Mouse (Mus musculus) retina, embryonic 14.5 days (tissue): ENCODE measurements around the gene Pax7.

Experiments used
- DNase-seq: peaks from one replicate; pipeline ENCODE4 v3.0.0-alpha.2; 2015; ENCODE audit warnings: low spot score

Pax7 gene

GRCm38 (mm10) chr4:139747190-139747936, 86.0 kb downstream of the Pax7 start:
- no peak for DNase-seq

GRCm38 (mm10) chr4:139746177-139746576, 87.2 kb downstream of the Pax7 start:
- no peak for DNase-seq

DNA sequence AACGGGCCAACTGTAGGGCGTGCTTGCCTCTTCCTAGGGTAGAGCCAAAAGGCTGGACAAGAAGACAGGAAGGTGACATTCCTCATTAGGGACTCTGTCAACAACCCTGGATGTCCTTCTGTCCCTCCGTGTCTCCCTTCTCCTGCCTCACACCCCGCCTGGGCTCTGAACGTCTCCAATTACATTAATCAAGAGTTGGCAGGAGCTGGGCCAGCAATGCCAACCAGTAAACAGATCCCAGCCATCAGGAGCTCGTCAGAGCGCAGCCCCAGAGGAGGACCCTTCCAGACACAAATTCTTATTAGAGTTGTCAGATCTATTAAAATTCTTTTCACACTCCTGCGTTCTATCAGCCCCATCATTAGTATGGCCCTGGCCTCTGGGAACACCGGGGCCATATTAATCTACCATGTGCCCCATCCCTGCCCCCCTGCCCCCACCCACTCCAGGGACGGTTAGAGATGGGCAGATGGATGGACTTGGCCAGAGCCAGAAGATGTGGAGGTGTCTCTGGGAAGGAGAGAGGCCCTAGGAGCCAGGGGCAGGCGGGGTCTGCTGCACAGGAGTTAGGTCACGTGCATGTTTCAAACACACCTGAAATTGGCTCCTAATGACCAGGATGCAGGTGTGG, 88.4 kb downstream of the Pax7 start:
- DNase-seq: no peak

GRCm38 (mm10) chr4:139743626-139744025, 89.7 kb downstream of the Pax7 start:
- DNase-seq: no peak

GRCm38 (mm10) chr4:139737035-139737434, 96.3 kb downstream of the Pax7 start:
- DNase-seq: no peak

DNA sequence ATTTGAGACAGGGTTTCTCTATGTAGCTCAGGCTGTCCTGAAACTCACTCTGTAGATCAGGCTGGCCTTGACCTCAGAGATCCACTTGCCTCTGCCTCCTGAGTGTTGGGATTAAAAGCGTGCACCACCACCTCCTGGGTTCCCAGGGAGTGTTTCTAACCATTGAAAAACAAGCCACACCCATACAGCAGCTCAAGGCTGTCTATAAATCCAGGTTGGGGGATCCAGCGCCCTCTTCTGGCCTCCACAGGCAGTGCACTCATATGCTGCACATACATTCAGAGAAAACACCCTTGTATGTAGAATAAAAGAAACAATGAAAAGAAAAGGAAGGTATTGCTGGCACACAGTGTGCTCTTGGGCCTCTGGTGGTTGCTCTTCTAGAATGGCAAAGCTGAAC, 106.2 kb downstream of the Pax7 start:
- DNase-seq: no peak

- no peak for DNase-seq
These were observed 107.9 kb downstream of the Pax7 start for GRCm38 (mm10) chr4:139725421-139725820.

DNA sequence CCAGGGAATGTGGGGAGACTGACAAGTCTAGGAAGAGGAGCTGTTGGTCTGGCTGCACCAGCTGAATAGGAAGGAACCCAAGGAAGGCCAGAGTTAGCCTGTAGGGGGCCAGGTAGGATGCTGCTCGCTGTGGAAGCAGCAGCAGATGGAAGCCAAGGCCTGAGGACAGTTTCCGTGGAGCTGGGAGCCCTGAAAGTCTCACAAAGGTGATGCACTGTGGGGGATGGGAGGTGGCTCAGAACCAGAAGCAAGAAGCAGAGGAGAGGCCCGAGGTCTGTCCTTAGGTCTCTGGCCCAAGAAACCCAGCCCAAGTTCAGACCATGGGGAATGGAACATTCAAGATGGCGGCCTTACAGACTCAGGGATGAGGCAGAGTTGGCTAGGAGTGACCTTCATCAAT, 109.0 kb downstream of the Pax7 start:
- DNase-seq: no peak

DNA sequence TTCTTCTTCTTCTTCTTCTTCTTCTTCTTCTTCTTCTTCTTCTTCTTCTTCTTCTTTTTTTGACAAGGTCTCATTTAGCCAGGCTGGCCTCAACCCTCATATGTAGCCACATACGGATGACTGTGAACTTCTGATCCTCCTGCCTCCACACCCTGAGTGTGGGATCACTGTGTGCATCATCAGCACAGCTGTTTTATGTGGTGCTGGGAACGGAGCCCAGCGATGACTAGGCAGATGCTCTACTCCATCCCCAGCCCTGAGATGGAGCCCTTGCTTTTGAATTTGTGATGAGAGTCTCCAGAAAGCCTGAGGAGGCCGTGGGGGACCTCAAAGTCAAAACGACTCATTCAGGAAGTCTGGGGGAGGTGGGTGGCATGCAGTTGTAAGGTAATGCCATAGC, 114.3 kb downstream of the Pax7 start:
- no peak for DNase-seq

GRCm38 (mm10) chr4:139716477-139717169, 116.7 kb downstream of the Pax7 start:
- no peak for DNase-seq

DNA sequence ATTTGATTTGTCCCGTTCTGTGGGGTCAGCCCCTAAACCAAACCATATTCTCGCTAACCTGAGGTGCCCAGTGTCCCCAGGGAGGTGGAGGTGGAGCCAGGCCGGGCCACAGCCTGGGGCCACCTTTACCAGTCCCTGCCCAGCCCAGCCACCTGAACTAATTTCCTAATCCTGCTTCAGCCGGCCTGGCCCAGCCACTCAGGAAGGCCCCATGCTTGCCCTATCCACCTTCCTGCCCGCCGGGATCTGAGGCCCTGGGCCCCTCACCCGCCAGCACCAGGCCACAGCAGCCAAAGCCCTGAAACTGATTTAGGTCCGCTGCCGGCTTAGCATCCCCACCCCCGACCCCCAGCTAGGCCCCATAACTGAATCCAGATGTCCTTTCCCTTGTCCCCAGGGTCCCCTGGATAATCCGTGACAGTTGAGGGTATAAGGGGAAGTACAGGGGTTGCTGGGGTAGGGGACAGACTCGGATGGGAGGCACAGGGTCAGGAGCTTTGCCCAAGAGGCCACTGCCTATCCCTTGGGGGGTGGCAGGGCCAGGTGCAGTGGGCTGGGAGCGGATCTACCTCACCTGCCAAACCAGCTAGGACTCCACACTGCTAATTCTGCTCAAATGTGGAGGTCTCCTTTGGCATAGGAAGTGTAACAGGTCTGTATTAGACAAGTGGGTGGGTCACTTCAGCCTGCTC, 117.9 kb downstream of the Pax7 start:
- peak; percentile 14 for DNase-seq

- peak; percentile 39 for DNase-seq
These were observed 122.6 kb downstream of the Pax7 start for GRCm38 (mm10) chr4:139710467-139711334.

- DNase-seq: no peak
These were observed 127.3 kb downstream of the Pax7 start for GRCm38 (mm10) chr4:139705986-139706385.

DNA sequence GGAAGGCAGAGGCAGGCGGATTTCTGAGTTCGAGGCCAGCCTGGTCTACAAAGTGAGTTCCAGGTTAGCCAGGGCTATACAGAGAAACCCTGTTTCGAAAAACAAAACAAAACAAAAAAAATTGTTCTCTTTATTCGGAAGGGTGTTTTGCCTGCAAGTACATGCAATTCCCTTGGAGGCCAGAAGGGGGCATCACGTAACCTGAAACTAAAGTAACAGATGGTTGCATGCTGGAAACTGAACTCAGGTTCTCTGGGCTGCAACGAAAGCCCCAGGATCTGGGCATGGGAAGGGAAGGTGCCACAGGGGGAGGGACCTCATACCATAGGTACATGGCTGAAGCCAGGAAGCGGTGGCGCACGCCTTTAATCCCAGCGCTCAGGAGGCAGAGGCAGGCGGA, 129.9 kb downstream of the Pax7 start:
- DNase-seq: no peak

- DNase-seq: no peak
These were observed 130.4 kb downstream of the Pax7 start for GRCm38 (mm10) chr4:139702914-139703313.

- no peak for DNase-seq
These were observed 134.7 kb downstream of the Pax7 start for GRCm38 (mm10) chr4:139698602-139699001.

DNA sequence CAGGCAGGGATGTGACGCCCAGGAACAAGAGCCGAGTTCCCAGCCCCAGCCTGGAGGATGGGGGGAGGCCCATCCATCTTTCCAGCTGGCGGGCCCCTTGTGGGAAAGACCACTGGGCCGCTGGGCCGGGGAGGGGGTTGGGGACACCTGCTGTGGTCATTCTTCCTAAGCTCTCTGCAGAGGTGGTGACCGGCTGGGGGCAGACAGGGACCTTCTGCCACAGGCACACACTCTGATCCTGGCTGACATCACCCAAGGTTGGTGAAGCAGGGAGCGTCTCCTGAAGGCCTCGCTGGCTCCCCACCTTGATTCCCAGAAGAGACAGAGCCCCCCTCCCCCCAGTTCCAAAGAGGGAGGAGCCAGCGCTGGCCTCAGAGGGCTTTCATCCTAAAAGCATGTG, 135.6 kb downstream of the Pax7 start:
- peak; percentile 48 for DNase-seq

GRCm38 (mm10) chr4:139693315-139693714, 140.0 kb downstream of the Pax7 start:
- DNase-seq: no peak

DNA sequence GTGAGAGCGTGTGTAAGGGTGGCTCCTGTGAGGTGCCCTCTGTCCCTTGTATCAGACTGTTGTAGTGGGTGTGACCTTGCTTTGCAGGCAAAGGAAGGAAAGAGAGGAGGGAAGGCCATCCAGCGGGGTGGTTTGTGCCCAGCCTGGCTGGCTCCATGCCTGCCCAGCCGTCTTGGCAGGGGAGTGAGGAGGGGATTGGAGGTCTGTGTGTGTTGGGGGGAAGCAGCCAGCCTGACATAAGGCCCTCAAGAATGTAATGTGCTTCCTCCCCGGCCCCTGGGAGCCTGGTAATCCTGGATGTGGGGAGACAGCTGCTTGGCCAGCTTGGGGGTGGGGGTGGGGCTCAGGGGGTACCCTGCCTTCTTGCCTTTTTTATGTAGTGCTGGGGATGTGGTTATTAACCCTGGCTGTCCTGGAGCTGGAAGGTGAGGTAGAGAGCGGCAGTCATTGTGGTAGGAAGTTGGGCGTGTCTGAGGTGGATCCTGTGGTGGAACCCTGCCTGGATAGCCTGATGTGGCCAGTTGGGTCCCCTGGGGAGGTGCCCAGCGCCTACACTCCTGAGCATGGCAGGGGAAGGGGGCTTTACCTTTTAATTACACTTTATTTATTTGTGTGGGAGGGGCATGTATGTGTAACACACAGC, 143.6 kb downstream of the Pax7 start:
- no peak for DNase-seq

- no peak for DNase-seq
These were observed 145.3 kb downstream of the Pax7 start for GRCm38 (mm10) chr4:139688058-139688457.
